Mouse (Mus musculus) Patski (cell line): Measurements from ENCODE around the gene Gm3238. TPM values are rescaled to one million over a fixed set of nuclear protein-coding genes. Genes with fewer than 3 reads are reported as not detected.

Source experiments
- ATAC-seq: fragments of 100-300 bp; one replicate; pipeline ENCODE4 v1.8.0; 2021
- CTCF ChIA-PET: fragments of 350-600 bp; sonication (Branson Sonifier 250); formaldehyde crosslinking; loops from one replicate; lab custom pipeline; 2022; ENCODE audit warnings: inconsistent platforms; lab: Charles Lee
- POLR2A ChIA-PET: fragments of 350-600 bp; sonication (Branson Sonifier 250); formaldehyde crosslinking; loops from one replicate; lab custom pipeline; 2022; ENCODE audit warnings: antibody characterized with exemption, inconsistent platforms; lab: Charles Lee
- DNase-seq: peaks from one replicate; pipeline ENCODE4 v3.0.0-alpha.2; 2011; ENCODE audit warnings: low read depth, low spot score
- H3K27me3 ChIP-seq: fragments of 371-371 bp; one replicate; pipeline ENCODE4 v1.5.1; 2021
- CTCF ChIP-seq: fragments of 100-300 bp; IDR thresholded peaks from one replicate; pipeline ENCODE4 v1.5.1; 2021
- in situ Hi-C: fragments of 300-500 bp; cut with MboI; formaldehyde crosslinking; loops from 3 replicates; pipeline ENCODE4 v1.11.1; 2018; ENCODE audit warnings: low pct_unique_long_range_greater_than_20kb, mixed read lengths
- polyA plus RNA-seq: library from polyadenylated mRNA; unstranded; gene quantifications from one replicate; pipeline ENCODE4 v1.2.3, GENCODE M21; 2021

Gene Gm3238
- polyA plus RNA-seq, 1 experiment from 2014 or later = not detected

- ChIA-PET POLR2A (no interaction called here), CTCF (interaction anchor here (1.2 kb wide), 1 partner anchor 14 kb away, joined by 3 read pairs; no protein-coding TSS in a partner anchor)
- TF ChIP-seq CTCF = no peak
- in situ Hi-C loops = no loop called here
- DNase-seq = no peak
- no peak for ATAC-seq
- peaks cover 28% of the 10 kb centered on the region for H3K27me3 ChIP-seq
These were observed 32.2 kb downstream of the Gm3238 start for GRCm38 (mm10) chr10:77738929-77739328.

GRCm38 (mm10) chr10:77735928-77736327 is 35.2 kb downstream of the Gm3238 start:
- ATAC-seq = no peak
- H3K27me3 ChIP-seq = peaks cover 18% of the 10 kb centered on the region
- in situ Hi-C loops = no loop called here
- DNase-seq = no peak
- CTCF ChIA-PET = interaction anchor here (1.2 kb wide), 1 partner anchor 9 kb away, joined by 3 read pairs; no protein-coding TSS in a partner anchor
- TF ChIP-seq CTCF = no peak
- POLR2A ChIA-PET = no interaction called here

DNA sequence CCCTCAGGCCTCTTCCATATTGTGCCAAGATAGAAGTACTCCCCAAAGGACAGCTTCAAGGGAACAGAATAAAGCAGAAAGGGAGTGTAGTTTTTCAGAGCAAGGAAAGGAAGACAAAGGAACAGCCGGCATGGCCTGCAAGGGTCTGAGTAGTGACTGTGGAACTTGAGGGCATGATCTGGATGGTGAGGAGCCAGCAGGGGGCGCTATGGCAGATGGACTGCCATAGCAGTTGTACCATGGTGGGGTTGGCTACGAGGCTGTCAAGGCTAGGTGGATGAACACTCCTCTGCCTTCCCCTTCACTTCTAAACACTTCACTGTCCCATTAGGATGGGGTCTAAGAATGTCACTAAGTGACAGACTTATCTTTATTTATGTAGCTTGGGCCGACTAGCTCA is 41.9 kb downstream of the Gm3238 start:
- in situ Hi-C loops = no loop called here
- DNase-seq (no peak), ATAC-seq (no peak)
- CTCF ChIA-PET = no interaction called here
- peaks cover 31% of the 10 kb centered on the region for H3K27me3 ChIP-seq
- TF ChIP-seq CTCF = peak; percentile 45
- POLR2A ChIA-PET = no interaction called here

- peak; percentile 42 for TF ChIP-seq CTCF
- in situ Hi-C loops = no loop called here
- ChIA-PET CTCF (no interaction called here), POLR2A (no interaction called here)
- DNase-seq (no peak), ATAC-seq (no peak)
- H3K27me3 ChIP-seq = peaks cover 31% of the 10 kb centered on the region
These were observed 42.8 kb downstream of the Gm3238 start for GRCm38 (mm10) chr10:77728280-77728679.

DNA sequence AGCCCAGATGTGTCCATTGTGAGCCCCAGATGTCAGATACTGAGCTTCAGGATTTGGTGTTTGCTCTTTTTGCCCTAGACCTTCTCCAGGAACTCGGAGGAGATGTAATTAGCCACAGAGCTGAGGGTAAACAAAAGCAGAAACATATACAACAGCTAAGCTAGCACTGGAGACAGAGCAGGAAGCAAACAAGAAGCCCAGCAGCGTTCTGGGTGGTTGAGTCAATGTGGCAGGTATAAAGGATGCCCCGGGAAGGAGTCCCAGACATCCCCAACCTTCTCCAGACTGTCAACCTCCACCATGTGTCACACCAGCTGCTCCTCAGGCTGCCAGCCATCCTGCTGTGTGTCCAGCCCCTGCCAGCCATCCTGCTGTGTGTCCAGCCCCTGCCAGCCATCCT is 44.9 kb downstream of the Gm3238 start, which contains the start of gene Gm10100:
Gene Gm10100, plus strand, starts transcription at position 301 of the 400 bp plus-strand sequence.
- CTCF ChIA-PET = no interaction called here
- ATAC-seq = no peak
- in situ Hi-C loops = no loop called here
- DNase-seq = no peak
- TF ChIP-seq CTCF = no peak
- H3K27me3 ChIP-seq = peaks cover 41% of the 10 kb centered on the region
- POLR2A ChIA-PET = no interaction called here

- ATAC-seq = no peak
- peaks cover 41% of the 10 kb centered on the region for H3K27me3 ChIP-seq
- no peak for TF ChIP-seq CTCF
- no peak for DNase-seq
- POLR2A ChIA-PET = no interaction called here
- in situ Hi-C loops = no loop called here
- CTCF ChIA-PET = interaction anchor here (1.0 kb wide), 1 partner anchor 14 kb away, joined by 3 read pairs; no protein-coding TSS in a partner anchor
These were observed 46.3 kb downstream of the Gm3238 start for GRCm38 (mm10) chr10:77724855-77725254.

Other genes starting within 250 kb of the Gm3238 start
- gene Itgb2, start 241.1 kb downstream of the Gm3238 start, polyA plus RNA-seq = 0.68 TPM
- gene Pttg1ip, start 189.6 kb downstream of the Gm3238 start, polyA plus RNA-seq = 339 TPM
- gene Sumo3, start 165.2 kb downstream of the Gm3238 start, polyA plus RNA-seq = 235 TPM
- 5.5 TPM for gene Gm49325, start 165.1 kb downstream of the Gm3238 start, polyA plus RNA-seq
- 67.6 TPM for gene Ube2g2, start 149.1 kb downstream of the Gm3238 start, polyA plus RNA-seq
- gene Tspear, start 84.8 kb downstream of the Gm3238 start, polyA plus RNA-seq = not detected
- gene Gm19402, start 80.6 kb downstream of the Gm3238 start, polyA plus RNA-seq = not detected
- gene Gm9508, start 74.1 kb downstream of the Gm3238 start, polyA plus RNA-seq = not detected
- gene Gm10272, start 64.7 kb downstream of the Gm3238 start, polyA plus RNA-seq = not detected
- gene Gm10024, start 59.9 kb downstream of the Gm3238 start, polyA plus RNA-seq = not detected
- not detected for gene Gm10142, start 55.5 kb downstream of the Gm3238 start, polyA plus RNA-seq
- gene Krtap12-1, start 50.7 kb downstream of the Gm3238 start, polyA plus RNA-seq = not detected
- not detected for gene Gm10100, start 44.8 kb downstream of the Gm3238 start, polyA plus RNA-seq
- gene Gm18596, start 28.7 kb downstream of the Gm3238 start, polyA plus RNA-seq = not detected
- not detected for gene Gm9736, start 20.0 kb downstream of the Gm3238 start, polyA plus RNA-seq
- gene Gm3233, start 11.6 kb downstream of the Gm3238 start, polyA plus RNA-seq = not detected
- gene Gm7138, start 5.6 kb upstream of the Gm3238 start, polyA plus RNA-seq = not detected
- gene Gm3250, start 11.2 kb upstream of the Gm3238 start, polyA plus RNA-seq = not detected
- gene Gm7137, start 16.9 kb upstream of the Gm3238 start, polyA plus RNA-seq = not detected
- not detected for gene Gm9639, start 23.8 kb upstream of the Gm3238 start, polyA plus RNA-seq
- gene Gm19668, start 27.8 kb upstream of the Gm3238 start, polyA plus RNA-seq = not detected
- gene Gm9507, start 40.5 kb upstream of the Gm3238 start, polyA plus RNA-seq = not detected
- not detected for gene Gm2696, start 43.4 kb upstream of the Gm3238 start, polyA plus RNA-seq
- gene Krtap10-4, start 55.8 kb upstream of the Gm3238 start, polyA plus RNA-seq = not detected
- not detected for gene Krtap10-10, start 64.6 kb upstream of the Gm3238 start, polyA plus RNA-seq
- gene Gm36176, start 75.5 kb upstream of the Gm3238 start, polyA plus RNA-seq = not detected
- not detected for gene Gm10318, start 81.5 kb upstream of the Gm3238 start, polyA plus RNA-seq
- not detected for gene Gm3285, start 90.7 kb upstream of the Gm3238 start, polyA plus RNA-seq
- 0.01 TPM for gene Lrrc3, start 131.2 kb upstream of the Gm3238 start, polyA plus RNA-seq
- gene Trpm2, start 199.2 kb upstream of the Gm3238 start, polyA plus RNA-seq = 0.21 TPM
- 38.5 TPM for gene 1810043G02Rik, start 207.2 kb upstream of the Gm3238 start, polyA plus RNA-seq
- gene Pfkl, start 238.8 kb upstream of the Gm3238 start, polyA plus RNA-seq = 131 TPM